Mouse (Mus musculus) thymus, postnatal 10 days (tissue): ENCODE measurements around the gene Olfr728.

Source experiments
- DNase-seq, 2 experiments: peaks; one replicate each; pipeline ENCODE4 v3.0.0; 2021; ENCODE audit warnings: low spot score in 2 of 2

Gene Olfr728

DNA sequence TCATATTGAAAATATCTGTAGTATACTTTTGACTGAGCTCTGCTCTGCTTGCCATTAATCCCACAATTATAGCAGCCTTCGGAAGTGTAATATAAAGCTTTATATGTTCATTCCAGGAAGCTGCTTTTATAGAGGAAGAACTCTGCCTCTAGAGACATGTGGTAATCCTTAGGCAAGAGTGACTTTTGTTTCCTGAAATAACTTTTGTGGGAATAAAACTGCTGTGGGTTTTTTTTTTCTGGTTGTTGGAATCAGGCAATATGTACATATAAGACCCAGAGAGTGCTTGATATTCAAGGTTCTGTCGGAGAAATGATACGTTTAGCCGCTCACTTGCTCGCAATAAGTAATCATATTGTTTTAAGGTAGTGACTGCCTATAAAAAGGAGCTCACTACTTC, at the start of gene Olfr728:
Olfr728 (minus strand) TSS at position 101 of the 400 bp plus-strand sequence.
- DNase-seq, result no peak

DNA sequence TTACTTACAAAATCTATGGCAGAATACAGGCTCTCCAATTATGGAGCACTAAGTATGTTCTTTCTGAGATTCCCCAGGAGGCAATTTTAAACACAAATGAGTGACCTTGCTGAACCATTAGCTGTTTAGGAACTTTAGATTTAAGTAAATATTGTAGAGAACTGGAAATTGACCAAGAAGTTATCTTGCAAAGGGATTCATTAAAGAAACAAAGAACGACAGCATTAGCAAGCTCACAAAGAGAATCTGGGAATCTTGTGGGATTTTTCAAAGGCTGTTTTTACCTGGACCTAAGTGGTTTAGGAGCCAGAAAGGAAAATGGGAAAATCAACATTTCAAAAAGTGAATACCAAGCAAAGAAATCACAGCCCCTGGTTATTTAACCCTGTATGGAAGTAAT, 45.6 kb upstream of the Olfr728 start, which contains the start of gene Olfr730:
Olfr730 (minus strand) TSS at position 101 of the 400 bp plus-strand sequence.
- no peak for DNase-seq

DNA sequence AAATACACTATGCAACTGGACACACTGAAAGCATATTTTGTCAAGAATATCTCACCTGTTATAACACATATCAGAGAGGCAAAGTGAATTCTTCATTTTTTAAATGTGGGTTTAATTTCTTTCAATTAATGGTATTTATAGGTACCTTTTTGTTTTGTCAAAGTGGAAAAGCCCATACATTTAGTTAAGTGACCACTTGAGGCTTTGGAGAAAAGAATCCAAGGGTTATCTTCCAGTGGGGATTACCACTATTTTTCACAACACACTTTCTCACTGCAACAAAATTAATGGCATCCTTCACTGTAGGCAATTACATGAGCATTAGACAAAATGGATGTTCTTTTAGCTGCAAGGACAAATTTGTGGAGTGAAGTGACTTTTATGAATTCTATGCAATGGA, 10.3 kb upstream of the Olfr728 start, which contains the start of gene Olfr729:
Olfr729 (minus strand) TSS at position 101 of the 400 bp plus-strand sequence.
- DNase-seq, result no peak

DNA sequence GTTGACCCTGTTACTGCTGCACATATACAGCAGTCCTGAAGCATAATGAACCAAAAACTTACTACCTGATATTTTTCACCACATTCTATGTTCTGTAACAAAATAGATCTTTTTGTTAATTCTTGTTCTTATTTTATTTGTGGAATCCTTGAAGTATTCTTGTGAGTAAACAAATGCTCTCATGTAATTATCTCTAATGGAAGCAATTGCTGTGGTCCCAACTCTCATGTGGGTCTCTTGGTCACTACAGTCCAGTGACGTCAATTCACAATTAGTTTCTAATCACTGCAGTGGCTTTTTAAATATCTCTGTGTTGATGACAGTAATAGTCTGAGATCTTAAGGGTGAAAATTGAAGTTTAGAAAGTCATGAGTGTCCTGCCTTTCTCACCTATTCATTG, 19.6 kb downstream of the Olfr728 start, which contains the start of gene Olfr727:
Olfr727 (plus strand) TSS at position 301 of the 400 bp plus-strand sequence.
- no peak for DNase-seq

DNA sequence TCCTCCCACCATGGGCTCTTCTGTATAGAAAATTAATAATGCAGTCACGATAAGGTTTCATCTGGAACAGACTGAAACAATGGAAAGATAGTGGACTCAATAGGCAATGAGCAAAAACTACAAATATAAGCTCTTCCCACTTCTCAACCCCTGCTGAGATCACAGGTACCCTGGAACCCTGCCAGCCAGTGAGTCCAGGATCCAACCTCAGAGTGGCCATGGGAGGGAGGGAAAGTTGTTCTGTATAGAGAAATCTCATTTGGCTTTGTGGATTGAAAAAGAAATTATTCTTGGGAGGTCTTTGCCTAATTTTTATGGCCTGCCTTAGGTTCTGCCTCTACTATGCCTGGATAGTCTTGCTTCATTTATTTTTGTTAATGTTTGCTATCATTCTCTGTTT, 51.6 kb downstream of the Olfr728 start, which contains the start of gene Olfr726:
Olfr726 (minus strand) TSS at position 101 of the 400 bp plus-strand sequence.
- no peak for DNase-seq
